Mouse (Mus musculus): ENCODE results near the gene Zfp809.
A peak's percentile ranks its signal among the peaks of the same experiment; 100 is the strongest.
"Not testable (repeated sequence)": the region's sequence is repeated elsewhere in the genome, so short reads cannot be mapped to it uniquely, and the experiment has no call there.

Gene Zfp809

DNA sequence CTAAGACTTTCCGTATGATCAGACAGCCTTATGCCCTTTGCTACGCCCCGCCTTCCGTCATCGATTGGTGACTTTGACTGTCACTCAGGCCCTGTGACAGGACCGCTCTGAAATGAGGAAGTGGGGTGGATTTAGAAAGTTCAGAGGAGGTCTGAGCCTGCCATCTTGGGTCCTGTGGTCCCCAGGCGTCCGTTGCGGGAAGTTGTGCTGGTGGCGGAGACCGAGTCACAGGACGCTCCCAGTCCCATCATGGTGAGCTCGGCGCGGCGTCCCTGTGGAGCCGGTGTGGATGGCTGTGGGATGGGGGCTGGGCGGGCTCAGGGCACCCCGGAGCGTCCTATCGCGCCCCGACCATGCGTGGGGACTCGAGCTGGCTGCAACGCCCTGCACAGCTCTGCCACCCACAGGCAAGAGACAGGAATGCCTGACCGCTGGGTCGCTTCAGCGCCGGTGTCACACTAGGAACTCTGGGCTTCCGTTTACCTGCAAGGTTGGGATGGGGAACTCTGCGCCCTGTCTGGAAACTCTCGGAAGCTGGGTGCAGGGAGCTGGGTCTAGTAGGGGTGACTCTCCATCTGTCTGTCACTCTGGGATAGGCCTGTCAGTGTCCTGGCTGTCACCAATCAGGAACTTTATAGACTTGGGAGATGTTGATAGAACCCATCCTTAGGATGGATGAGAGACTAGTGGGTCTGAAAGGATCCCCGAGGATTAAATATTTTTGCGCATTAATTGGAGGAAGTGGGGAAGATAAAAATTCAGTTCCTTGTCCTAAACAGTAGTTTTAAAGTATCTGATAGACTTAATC, at the start of gene Zfp809:
Gene Zfp809, plus strand, starts transcription at position 134 of the 808 bp plus-strand sequence.
- DNase-seq (ENCODE audit: low spot score in 2 of 2): peak; percentile 100

DNA sequence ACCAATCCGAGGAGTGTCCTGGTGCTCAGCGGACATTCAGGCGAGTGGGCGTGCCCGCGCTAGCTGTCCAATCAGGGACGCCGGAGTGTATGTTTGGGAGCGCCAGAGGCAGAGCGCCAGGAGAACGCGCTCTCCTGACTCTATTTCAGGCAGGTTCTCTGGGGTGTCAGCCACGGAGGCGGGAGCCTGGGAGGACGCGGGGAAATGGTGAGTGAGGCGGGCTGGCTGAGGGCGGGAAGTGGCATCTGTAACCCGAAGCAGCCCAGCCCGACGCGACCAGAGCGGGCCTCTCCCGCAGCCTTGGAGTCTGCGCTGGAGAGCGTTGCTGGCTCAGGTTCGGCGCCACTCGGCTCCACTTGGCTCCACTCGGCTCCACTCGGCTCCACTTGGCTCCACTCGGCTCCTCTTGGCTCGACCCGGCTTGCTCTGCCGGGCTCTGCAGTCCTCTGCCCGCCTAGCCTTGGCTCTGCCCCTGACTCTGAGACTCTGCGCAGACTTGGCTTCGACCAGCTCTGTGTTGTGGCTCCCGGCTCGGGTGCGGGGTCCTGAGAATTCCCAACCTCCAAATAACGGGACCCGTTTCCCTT, 37.4 kb upstream of the Zfp809 start, which contains the start of gene Zfp872:
Gene Zfp872, plus strand, starts transcription at position 66 of the 587 bp plus-strand sequence.
- DNase-seq (ENCODE audit: low spot score in 2 of 2): peak; percentile 13 to 42

DNA sequence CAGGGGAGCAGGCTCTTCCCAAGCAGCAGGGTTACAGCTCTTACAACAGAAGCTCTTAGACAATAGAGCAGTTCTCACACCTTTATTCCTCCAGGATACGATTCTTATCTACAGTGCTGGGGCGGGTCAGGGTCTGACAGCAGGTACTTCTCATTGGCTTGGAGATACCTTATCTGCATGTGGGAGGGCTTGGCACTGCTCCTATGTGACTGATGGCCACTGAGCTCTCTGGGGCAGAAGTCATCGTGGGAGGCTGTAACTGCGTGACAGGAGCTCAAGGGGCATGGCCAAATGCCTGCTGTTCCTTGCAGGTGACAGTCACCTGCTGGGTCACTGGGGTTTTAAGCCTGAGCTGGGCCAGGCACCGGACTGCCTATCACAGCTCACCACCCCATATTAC, 29.1 kb upstream of the Zfp809 start:
- DNase-seq (ENCODE audit: low spot score in 2 of 2): no peak

DNA sequence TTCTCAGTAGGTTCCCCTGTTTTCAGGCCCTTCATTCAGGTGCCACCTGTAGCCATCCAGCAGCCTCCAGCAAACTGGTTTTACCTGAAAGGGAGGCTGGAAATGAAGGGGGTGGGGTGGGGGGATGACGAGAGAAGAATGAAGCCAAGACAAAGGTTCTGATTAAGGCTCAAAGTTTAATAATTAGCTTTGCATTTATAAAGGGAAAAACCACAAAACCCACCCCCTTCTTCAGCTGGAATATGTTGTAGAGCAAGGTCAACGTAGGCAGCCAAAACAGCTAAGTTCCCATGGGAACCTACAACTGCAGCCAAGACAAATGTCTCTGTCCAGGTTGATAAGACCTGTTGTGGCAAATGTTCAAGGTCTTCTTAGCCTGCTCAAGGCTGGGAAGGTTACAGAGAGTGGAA, 11.7 kb upstream of the Zfp809 start:
- no peak for DNase-seq (ENCODE audit: low spot score in 2 of 2)

DNA sequence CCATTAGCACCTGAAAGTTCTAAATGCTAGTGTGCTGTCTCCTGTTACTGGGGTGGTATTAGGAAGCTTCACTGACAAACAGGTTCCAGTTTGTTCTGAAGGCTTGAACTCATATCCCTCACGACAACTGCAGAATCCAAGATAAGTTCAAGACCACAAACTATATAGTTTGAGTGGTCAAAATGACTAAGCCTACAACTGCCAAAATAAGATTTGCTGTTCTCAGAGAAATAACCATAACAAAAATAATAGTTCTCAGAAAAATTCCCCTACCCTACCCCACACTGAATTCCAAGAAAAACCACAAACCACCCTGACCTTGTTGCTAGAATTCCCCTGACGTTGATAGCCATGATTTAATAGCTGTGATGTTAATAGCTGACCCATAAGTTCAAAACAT, 11.0 kb upstream of the Zfp809 start:
- DNase-seq (ENCODE audit: low spot score in 2 of 2): no peak

DNA sequence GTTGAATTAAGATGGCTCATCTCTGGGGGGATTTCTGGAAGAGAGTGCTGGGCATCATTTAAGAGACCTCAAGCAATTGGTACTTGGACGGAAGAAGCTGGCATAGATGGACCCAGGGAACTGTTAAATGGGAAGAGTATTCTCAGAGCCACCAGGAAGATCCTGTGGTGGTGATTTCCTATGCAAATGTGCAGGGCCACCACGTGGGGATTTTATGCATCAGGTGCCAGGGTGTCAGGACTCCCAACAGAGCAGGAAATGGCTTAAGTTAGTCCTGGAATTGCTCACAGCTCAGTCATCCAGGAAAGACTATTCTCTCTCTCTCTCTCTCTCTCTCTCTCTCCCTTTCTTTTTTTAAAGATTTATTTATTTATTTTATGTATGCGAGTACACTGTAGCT, 8.8 kb upstream of the Zfp809 start:
- no peak for DNase-seq (ENCODE audit: low spot score in 2 of 2)

DNA sequence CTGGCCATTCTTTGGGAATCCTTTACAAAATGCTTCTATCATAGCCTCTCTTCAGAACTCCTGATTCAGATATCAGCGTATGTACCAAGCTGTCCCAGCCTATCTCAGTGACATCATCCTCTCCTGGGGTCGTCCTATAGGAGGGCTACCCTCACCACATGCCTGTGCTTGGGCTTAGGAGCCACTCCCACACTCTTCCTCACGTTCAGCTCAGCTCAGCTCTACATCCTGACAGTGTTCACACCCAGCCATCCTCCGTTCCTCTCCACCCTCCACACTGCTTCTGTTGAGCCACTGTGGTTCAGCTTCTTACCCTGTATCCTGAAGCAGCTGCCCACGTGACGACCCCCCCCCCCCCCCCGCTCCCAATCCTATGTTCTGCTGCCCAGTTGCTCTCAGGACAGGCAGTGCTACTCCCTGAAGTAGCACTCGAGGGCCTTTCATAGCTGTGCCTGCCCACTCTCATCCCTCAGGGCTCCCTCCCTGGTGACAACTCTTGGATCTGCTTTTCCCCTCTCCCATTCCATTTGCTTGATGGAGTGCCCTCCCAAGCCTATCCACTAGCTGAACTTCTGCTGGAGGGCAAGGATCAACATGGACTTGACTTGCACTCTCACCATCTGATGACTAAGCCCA, 7.5 kb upstream of the Zfp809 start:
- no peak for DNase-seq (ENCODE audit: low spot score in 2 of 2)

DNA sequence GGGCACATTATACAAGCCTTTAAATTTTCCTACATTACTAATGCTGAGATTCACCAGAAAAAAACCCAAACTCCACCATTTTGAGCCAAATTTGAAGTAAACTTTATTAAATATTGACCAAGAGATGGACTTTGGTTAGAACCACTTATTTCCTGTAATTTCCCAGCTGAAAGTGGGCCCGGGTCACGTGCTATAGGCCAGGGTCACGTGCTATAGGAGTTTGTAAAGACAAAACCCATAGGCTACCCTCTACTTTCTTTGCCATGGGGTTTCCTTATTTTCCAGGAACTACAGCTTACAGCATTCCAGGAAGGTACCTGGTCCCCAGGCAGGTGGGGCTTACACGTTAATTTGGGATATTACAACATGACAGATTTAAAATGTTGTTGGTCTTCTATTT, 1.4 kb upstream of the Zfp809 start:
- DNase-seq (ENCODE audit: low spot score in 2 of 2): no peak

DNA sequence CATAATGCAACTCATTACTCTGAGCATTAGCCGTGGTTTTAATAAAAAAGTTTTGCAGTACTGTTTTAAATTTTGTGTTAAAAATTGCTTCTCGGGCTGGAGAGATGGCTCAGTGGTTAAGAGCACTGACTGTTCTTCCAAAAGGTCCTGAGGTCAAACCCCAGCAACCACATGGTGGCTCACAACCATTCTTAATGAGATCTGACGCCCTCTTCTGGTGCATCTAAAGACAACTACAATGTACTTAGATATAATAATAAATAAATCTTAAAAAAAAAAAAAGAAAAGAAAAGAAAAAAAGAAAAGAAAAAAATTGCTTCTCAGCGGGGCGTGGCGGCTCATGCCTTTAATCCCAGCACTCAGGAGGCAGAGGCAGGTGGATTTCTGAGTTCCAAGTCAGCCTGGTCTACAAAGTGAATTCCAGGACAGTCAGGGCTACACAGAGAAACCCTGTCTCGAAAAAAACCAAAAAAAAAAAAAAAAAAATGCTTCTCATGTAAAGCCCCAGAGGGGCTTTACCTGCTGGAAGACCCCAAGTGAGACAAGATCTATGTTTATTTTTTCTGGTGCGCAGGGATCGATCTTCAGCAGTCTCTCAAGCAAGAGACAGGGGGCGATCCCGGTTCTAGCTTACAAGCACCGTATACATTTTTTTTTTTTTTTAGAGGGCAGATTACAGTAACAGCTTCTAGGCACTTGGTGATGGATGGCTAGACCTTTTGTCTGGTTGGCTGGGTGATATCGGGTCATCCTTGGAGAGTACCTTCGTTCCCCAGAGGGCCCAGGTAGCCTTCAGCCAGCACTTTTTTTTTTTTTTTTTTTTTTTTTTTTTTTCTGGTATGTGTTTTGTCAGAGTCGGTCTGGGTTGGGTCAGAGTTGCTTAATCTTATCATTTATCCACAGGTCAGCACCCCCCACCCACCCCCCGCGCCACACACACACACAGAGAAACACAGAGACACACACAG, 694 bp upstream of the Zfp809 start:
- DNase-seq (ENCODE audit: low spot score in 2 of 2): peak; percentile 12 to 24

DNA sequence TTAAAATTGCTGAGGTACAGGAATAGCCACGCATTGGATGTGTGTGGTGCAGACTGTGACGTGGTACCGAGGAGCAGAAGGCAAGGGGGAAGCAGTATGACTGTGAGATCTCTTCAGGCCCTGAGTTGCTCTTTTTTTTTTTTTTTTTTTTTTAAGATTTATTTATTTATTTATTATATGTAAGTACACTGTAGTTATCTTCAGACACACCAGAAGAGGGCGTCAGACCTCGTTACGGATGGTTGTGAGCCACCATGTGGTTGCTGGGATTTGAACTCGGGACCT, 817 bp downstream of the Zfp809 start:
- not testable (repeated sequence) for DNase-seq (ENCODE audit: low spot score in 2 of 2)

DNA sequence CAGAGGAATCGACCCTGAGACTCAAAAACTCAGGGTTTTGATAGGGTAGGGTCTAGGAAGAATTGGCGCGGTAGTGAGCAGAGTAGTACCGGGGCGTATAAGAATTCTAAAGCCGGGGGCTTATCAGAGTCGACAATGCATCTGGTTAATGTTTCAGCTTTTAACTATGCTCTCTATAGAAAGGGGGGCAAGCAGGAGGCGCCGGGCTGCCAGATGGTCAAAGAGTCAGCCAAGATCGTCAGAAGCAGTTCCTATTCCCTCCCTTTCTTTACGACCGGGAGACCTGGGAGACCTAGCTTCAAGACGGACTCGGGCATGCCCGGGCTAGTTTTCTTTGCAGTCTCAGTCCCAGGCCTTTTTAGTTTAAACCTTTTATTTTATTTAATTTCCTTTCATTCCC, 1.3 kb downstream of the Zfp809 start:
- DNase-seq (ENCODE audit: low spot score in 2 of 2): no peak

DNA sequence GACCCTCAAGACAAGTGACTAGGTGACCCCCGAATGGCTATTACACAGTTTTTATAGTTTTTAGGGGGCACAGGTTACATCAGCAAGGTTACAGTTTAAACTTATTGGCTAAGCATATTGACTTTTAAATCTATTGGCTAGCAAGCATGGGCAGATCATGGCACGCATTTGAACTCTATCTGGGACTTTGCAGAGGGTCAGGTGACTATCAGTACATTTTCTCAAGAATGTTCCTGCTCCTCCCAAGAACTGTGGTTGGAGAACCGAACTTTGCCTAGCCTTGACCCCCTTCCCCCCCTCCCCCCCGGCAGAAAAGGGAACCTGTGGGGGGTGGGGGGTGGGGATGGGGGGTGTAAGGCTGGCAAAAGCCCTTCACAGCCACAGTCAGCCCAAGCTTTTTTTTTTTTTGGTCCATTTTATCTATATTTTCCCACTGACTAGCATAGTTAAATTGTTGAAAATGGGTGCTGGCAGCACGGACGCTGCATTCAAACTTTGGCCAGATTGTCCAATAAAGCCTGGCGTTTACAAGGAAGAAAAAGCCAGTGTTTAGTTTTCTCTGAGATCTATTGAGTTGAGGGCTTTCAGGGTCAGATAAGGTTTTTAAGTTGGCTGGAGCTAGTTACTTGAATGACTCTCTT, 4.0 kb downstream of the Zfp809 start:
- DNase-seq (ENCODE audit: low spot score in 2 of 2): no peak

DNA sequence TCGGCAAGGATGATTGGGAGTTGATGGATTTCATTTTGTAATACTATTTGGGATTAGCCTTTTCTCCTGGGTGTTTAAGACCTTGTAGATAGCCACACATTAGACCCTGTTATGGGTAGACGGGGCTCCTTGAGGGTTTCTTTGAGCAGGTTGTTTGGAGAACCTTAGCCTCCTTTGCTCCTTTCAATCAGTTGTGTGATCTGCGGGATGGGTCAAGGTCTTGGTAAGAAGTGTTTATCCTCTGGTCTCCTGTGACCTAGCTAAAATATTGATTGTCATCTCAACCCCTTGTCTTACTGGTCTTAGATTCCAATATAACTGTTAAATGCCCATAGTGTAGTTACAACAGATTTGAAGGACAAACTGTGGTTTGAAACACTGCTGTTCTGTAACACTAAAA, 4.5 kb downstream of the Zfp809 start:
- DNase-seq (ENCODE audit: low spot score in 2 of 2): no peak

DNA sequence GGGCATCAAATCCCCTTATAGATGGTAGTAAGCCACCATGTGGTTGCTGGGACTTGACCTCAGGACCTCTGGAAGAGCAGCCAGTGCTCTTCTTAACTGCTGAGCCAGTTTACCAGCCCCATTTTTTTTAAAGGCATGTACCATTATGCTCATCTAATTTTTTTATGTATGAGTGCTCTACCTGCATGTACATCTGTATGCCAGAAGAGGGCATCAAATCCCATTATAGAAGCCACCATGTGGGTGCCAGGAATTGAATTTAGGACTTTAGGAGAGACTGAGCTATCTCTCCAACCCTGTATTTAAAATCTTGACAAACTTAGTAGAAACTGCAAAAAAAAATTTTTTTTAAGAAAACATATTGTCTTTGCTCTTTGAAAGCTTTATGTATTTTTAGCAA, 5.0 kb downstream of the Zfp809 start:
- no peak for DNase-seq (ENCODE audit: low spot score in 2 of 2)

DNA sequence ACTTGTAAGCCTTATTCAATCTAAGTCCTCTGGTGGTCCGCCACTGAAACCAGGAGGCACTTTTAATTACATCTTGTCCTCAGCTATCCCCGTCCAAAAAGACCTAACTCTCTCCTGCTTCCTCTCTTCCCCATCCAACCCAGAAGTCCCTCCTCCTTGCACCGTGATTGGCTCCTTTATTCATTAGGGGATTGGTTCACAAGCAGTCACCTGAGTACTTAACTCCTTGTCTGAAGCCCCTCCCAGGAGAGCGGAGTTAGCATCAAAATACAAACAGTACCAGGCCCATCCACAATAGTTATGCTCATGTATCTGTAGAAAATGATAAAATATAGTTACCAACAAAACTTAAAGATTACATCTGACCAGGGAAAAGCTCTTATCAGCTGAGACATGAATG, 14.5 kb downstream of the Zfp809 start:
- no peak for DNase-seq (ENCODE audit: low spot score in 2 of 2)

DNA sequence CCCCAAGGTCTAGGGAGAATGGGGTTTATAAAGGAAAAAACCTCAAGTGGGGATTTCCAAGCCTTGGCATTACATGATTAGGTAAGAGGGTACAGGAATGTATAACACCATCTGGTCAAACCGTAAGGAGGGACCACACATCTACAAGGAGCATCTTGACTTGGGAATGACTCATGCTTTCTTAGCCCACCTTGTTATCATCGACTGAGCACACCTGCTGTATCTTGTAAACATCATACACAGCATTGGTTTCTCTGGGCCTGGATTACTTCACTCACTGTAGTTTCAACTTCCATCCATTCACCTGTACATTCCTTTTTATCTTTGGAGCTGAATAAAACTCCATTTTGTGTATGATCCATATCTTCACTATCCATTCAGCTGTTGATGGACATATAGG, 18.7 kb downstream of the Zfp809 start:
- DNase-seq (ENCODE audit: low spot score in 2 of 2): no peak

DNA sequence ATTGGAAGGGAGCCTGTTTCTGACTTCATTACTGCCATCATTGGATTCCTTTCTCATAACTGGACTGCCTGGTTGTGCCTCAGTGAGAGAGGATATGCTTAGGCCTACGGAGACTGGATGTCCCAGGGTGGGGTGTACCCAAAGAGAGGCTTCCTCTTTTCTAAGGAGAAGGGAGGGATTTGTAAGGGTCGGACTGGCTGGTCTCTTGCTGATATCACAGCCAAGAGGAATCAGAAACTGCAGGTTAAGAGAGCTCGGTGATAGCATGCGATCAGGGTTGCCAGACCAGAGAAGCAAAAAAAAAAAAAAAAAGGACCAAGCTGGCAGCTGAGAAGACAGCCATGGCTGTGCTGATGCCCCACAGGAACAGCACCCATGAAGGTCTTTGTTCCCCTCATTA, 31.1 kb downstream of the Zfp809 start:
- no peak for DNase-seq (ENCODE audit: low spot score in 2 of 2)

DNA sequence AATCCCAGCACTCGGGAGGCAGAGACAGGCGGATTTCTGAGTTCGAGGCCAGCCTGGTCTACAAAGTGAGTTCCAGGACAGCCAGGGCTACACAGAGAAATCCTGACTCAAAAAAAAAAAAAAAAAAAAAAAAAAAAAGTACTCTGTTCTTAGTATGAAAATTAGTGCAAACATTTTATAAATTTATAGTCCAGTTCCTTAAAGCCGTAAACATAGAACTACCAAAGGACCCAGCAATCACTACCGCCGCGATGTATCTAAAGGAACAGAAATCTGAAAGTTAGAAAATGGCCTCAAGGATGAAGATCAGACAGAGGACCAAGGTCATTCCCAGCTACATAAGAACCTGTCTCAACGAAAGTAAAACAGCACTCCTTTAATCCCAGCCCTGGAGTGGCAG, 33.3 kb downstream of the Zfp809 start:
- no peak for DNase-seq (ENCODE audit: low spot score in 2 of 2)

DNA sequence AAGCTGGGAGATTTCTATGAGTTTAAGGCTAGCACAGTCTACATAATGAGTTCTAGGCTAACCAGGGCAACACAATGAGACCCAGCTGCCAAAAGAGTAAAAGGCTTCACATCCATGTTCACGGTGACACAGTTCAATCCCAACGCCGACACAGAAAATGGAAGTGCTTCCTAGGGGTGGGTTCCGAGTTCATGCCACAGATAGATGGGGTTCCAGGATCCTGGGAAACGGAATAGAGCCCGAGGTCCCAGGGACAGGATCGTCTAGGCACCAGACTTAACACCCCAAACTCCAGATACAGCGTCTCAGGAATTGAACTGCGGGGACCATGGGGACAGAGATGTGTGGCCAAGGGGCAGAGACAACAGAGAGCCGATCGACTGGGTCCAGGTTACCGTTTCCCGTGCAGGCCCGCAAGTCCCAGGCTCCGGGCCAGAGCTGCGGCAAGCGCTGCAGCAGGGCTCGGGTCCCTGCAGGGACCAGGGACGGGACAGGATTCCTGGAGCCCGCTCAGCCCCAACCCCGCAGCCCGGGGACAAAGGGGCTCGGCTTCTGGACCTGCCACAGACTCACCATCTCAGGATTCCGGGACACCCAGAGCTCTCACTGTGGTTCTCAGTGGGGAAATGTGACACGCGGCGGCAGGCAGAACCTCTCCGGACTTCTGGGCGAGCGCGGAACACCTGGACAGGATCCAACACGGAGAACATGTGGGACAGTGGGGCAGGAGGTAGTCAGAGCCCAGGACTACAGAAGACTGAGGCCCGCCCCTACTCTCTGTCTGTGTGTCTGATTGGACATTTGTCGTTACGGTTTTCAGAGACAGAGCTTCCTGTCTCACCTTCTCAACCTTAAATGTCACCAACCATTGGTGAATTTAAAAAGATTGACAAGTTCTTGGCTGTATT, 33.9 kb downstream of the Zfp809 start, which contains the start of gene Zfp599:
Gene Zfp599, minus strand, starts transcription at position 712 of the 908 bp plus-strand sequence.
- DNase-seq (ENCODE audit: low spot score in 2 of 2): peak; percentile 64 to 71

DNA sequence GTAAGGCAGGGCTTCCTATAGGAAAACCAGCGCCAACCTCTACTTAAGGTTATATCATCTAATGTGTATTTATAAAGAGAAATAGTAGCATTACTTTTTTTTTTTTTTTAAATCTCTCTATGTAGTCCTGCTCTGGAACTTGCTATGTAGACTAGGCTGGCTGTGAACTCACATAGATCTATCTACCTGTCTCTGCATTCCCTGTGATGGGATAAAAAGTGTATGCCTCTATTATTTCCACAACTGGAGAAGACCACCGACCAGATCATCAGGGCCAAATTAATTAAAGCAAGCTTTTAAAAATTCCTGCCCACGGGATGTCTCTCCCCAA, 34.5 kb downstream of the Zfp809 start:
- no peak for DNase-seq (ENCODE audit: low spot score in 2 of 2)

DNA sequence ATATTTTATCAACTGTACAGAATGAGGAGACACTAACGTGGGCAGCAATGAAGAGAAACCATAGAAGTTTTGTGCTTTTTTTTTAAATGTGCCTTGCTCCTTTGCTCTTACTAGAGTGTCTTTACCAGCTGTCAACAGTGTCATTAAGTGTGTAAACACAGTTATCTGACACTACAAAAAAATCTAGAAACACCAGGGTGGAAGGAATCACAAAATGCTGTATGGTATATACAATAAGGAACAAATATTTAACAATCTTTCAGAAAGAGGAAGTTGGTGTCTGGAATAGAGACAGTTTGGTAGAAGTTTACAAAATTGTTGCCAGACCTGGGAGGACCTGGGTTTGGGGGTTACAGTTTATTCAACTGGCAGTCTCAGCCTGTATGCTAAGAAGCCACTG, 36.1 kb downstream of the Zfp809 start:
- DNase-seq (ENCODE audit: low spot score in 2 of 2): no peak
